Mouse (Mus musculus): ENCODE results near the gene Ddb1. TPM values are rescaled to one million over a fixed set of nuclear protein-coding genes. Genes with fewer than 3 reads are reported as not detected.

Ddb1 gene
- total and polyA plus RNA-seq, 2 experiments from 2014 or later, result 146 to 288 TPM

DNA sequence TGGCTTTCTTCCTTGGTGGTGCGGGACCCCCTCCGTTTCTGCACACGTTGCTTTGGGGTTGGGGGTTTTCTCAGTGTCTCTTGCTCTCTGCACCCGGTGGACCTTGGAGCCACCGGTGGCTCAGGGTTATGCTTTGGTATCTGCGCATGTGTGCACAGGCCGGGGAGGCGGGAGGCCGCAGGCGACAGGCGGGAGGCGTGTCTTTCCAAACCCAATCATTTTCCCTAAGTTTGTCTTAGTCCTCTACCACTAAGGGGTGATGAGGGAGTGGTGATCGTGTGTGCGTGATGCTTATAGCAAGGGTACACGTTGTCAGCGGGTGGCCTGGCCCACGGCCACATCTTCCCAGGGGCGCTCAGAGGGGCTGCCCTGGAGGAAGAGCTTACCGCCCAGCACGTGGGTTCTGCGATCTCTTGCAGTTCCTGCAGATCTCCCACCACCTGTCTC lies 29.8 kb downstream of the Ddb1 start:
- no peaks in the 10 kb centered on the region for H3K9me3 ChIP-seq (ENCODE audit: low read length)
- peak overlapping the region; percentile 57 for H3K9ac ChIP-seq (replicated peaks; ENCODE audit: low read length)
- H3K4me2 ChIP-seq (ENCODE audit: low read depth, low read length), result peak overlapping the region; percentile 98
- peak; percentile 88 for ATAC-seq
- H3K36me3 ChIP-seq (ENCODE audit: insufficient read depth, low read length), result peaks cover 5% of the 10 kb centered on the region
- peaks cover 13% of the 10 kb centered on the region for H3K4me1 ChIP-seq (ENCODE audit: insufficient read depth, low read length)
- no peak for TF ChIP-seq CTCF (IDR thresholded peaks at IDR 0.05; ENCODE audit: low read depth)
- H3K27ac ChIP-seq, result no peak overlapping the region
- DNase-seq (ENCODE audit: low spot score), result peak; percentile 67
- 4% methylated on average over 21 of the region's 21 CpGs for WGBS
- peak overlapping the region; percentile 45 for H3K4me3 ChIP-seq (ENCODE audit: low read length)
- H3K27me3 ChIP-seq (ENCODE audit: insufficient read depth, low read length), result no peaks in the 10 kb centered on the region

- Histone ChIP-seq H3K4me2 (ENCODE audit: low read depth, low read length) (no peak overlapping the region), H3K9ac (replicated peaks; ENCODE audit: low read length) (no peak overlapping the region), H3K9me3 (ENCODE audit: low read length) (no peaks in the 10 kb centered on the region), H3K27ac (no peak overlapping the region), H3K27me3 (ENCODE audit: insufficient read depth, low read length) (no peaks in the 10 kb centered on the region), H3K4me1 (ENCODE audit: insufficient read depth, low read length) (peaks cover 13% of the 10 kb centered on the region), H3K36me3 (ENCODE audit: insufficient read depth, low read length) (no peaks in the 10 kb centered on the region), H3K4me3 (ENCODE audit: low read length) (no peak overlapping the region)
- DNase-seq (ENCODE audit: low spot score), result no peak
- 68% methylated on average over 7 of the region's 7 CpGs for WGBS
- no peak for ATAC-seq
- no peak for TF ChIP-seq CTCF (IDR thresholded peaks at IDR 0.05; ENCODE audit: low read depth)
These were observed 32.7 kb downstream of the Ddb1 start for GRCm38 (mm10) chr19:10637840-10638239.

DNA sequence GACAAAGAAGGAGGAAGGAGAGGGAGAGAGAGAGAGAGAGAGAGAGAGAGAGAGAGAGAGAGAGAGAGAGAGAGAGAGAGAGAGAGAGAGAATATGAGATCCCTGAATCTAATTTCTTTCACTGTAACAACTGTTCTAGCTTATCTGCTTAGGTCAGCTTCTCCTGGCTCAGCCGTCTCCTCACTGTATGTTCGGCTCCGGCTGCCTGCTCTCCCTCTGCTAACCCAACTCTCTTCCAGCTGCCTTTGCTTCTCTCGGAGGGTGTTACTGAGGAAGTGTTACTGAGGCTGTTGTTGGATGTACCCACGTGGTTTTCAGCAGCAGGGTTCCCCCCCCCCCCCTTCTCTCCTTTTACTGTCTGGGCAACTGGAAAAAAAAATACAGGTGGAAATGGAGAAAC lies 35.0 kb downstream of the Ddb1 start:
- Histone ChIP-seq H3K36me3 (ENCODE audit: insufficient read depth, low read length) (no peaks in the 10 kb centered on the region), H3K4me3 (ENCODE audit: low read length) (no peak overlapping the region), H3K9me3 (ENCODE audit: low read length) (no peaks in the 10 kb centered on the region), H3K27me3 (ENCODE audit: insufficient read depth, low read length) (no peaks in the 10 kb centered on the region), H3K9ac (replicated peaks; ENCODE audit: low read length) (no peak overlapping the region), H3K4me1 (ENCODE audit: insufficient read depth, low read length) (peaks cover 3% of the 10 kb centered on the region; the same call in 1 of the 2 replicates), H3K27ac (no peak overlapping the region), H3K4me2 (ENCODE audit: low read depth, low read length) (no peak overlapping the region)
- WGBS, result 13% methylated on average over 5 of the region's 5 CpGs
- DNase-seq (ENCODE audit: low spot score) (no peak), ATAC-seq (no peak)
- TF ChIP-seq CTCF (IDR thresholded peaks at IDR 0.05; ENCODE audit: low read depth), result no peak

- Histone ChIP-seq H3K36me3 (ENCODE audit: insufficient read depth, low read length) (no peaks in the 10 kb centered on the region), H3K9ac (replicated peaks; ENCODE audit: low read length) (no peak overlapping the region), H3K9me3 (ENCODE audit: low read length) (no peaks in the 10 kb centered on the region), H3K27me3 (ENCODE audit: insufficient read depth, low read length) (no peaks in the 10 kb centered on the region), H3K4me2 (ENCODE audit: low read depth, low read length) (no peak overlapping the region), H3K4me3 (ENCODE audit: low read length) (no peak overlapping the region), H3K4me1 (ENCODE audit: insufficient read depth, low read length) (no peaks in the 10 kb centered on the region), H3K27ac (no peak overlapping the region)
- 54% methylated on average over 13 of the region's 13 CpGs for WGBS
- TF ChIP-seq CTCF (IDR thresholded peaks at IDR 0.05; ENCODE audit: low read depth), result no peak
- no peak for ATAC-seq
- no peak for DNase-seq (ENCODE audit: low spot score)
These were observed 35.7 kb downstream of the Ddb1 start for GRCm38 (mm10) chr19:10640589-10641378.

GRCm38 (mm10) chr19:10645616-10646015 lies 40.5 kb downstream of the Ddb1 start:
- no peak for TF ChIP-seq CTCF (IDR thresholded peaks at IDR 0.05; ENCODE audit: low read depth)
- no peaks in the 10 kb centered on the region for H3K36me3 ChIP-seq (ENCODE audit: insufficient read depth, low read length)
- no peaks in the 10 kb centered on the region for H3K27me3 ChIP-seq (ENCODE audit: insufficient read depth, low read length)
- no peaks in the 10 kb centered on the region for H3K4me1 ChIP-seq (ENCODE audit: insufficient read depth, low read length)
- H3K9ac ChIP-seq (replicated peaks; ENCODE audit: low read length), result no peak overlapping the region
- 86% methylated on average over 2 of the region's 2 CpGs for WGBS
- no peak for ATAC-seq
- no peak overlapping the region for H3K27ac ChIP-seq
- DNase-seq (ENCODE audit: low spot score), result no peak
- H3K9me3 ChIP-seq (ENCODE audit: low read length), result no peaks in the 10 kb centered on the region
- no peak overlapping the region for H3K4me3 ChIP-seq (ENCODE audit: low read length)
- no peak overlapping the region for H3K4me2 ChIP-seq (ENCODE audit: low read depth, low read length)

GRCm38 (mm10) chr19:10648156-10648555 lies 43.0 kb downstream of the Ddb1 start:
- WGBS, result 71% methylated on average over 8 of the region's 8 CpGs
- H3K4me1 ChIP-seq (ENCODE audit: insufficient read depth, low read length), result no peaks in the 10 kb centered on the region
- H3K4me3 ChIP-seq (ENCODE audit: low read length), result no peak overlapping the region
- H3K27me3 ChIP-seq (ENCODE audit: insufficient read depth, low read length), result no peaks in the 10 kb centered on the region
- DNase-seq (ENCODE audit: low spot score) (no peak), ATAC-seq (no peak)
- no peak overlapping the region for H3K4me2 ChIP-seq (ENCODE audit: low read depth, low read length)
- no peaks in the 10 kb centered on the region for H3K9me3 ChIP-seq (ENCODE audit: low read length)
- H3K9ac ChIP-seq (replicated peaks; ENCODE audit: low read length), result no peak overlapping the region
- TF ChIP-seq CTCF (IDR thresholded peaks at IDR 0.05; ENCODE audit: low read depth), result no peak
- H3K27ac ChIP-seq, result no peak overlapping the region
- H3K36me3 ChIP-seq (ENCODE audit: insufficient read depth, low read length), result no peaks in the 10 kb centered on the region

GRCm38 (mm10) chr19:10656058-10656457 lies 50.9 kb downstream of the Ddb1 start:
- Histone ChIP-seq H3K9me3 (ENCODE audit: low read length) (no peaks in the 10 kb centered on the region), H3K27ac (no peak overlapping the region), H3K36me3 (ENCODE audit: insufficient read depth, low read length) (no peaks in the 10 kb centered on the region), H3K9ac (replicated peaks; ENCODE audit: low read length) (no peak overlapping the region), H3K4me1 (ENCODE audit: insufficient read depth, low read length) (no peaks in the 10 kb centered on the region), H3K27me3 (ENCODE audit: insufficient read depth, low read length) (no peaks in the 10 kb centered on the region), H3K4me2 (ENCODE audit: low read depth, low read length) (no peak overlapping the region), H3K4me3 (ENCODE audit: low read length) (no peak overlapping the region)
- WGBS, result 58% methylated on average over 3 of the region's 3 CpGs
- no peak for TF ChIP-seq CTCF (IDR thresholded peaks at IDR 0.05; ENCODE audit: low read depth)
- ATAC-seq, result no peak
- no peak for DNase-seq (ENCODE audit: low spot score)

Measured in hindbrain, postnatal 0 days (tissue).